Mouse (Mus musculus): ENCODE measurements around the gene Timm17a. TPM values are rescaled to one million over a fixed set of nuclear protein-coding genes. Genes with fewer than 3 reads are reported as not detected.
A peak's percentile ranks its signal among the peaks of the same experiment; 100 is the strongest.

Timm17a gene
- polyA plus RNA-seq, 1 experiment, result 134 TPM

- Histone ChIP-seq H3K4me1 (ENCODE audit: control insufficient read depth, insufficient read depth, low read length) (peaks cover 13% of the 10 kb centered on the region; the same call in 1 of the 2 replicates), H3K27ac (ENCODE audit: insufficient read depth, low read depth, low read length) (no peak overlapping the region), H3K36me3 (ENCODE audit: control insufficient read depth, insufficient read depth, low read length) (peaks cover 1% of the 10 kb centered on the region; the same call in 1 of the 2 replicates), H3K27me3 (replicated peaks; ENCODE audit: control insufficient read depth, insufficient read depth, low read length) (no peaks in the 10 kb centered on the region), H3K4me3 (ENCODE audit: insufficient read depth, low read depth, low read length) (no peak overlapping the region)
- no peak for DNase-seq
- WGBS, result 94% methylated on average over 17 of the region's 17 CpGs
- no peak for TF ChIP-seq CTCF (conservative IDR thresholded peaks at IDR 0.05; ENCODE audit: insufficient read depth, insufficient read length, low read depth, low read length)
- no peak for TF ChIP-seq POLR2A (IDR thresholded peaks at IDR 0.05; ENCODE audit: low read depth, low read length)
Measured at GRCm38 (mm10) chr1:135281841-135282240, 31.7 kb downstream of the Timm17a start.

GRCm38 (mm10) chr1:135280646-135281045 is 32.9 kb downstream of the Timm17a start:
- Histone ChIP-seq H3K4me1 (ENCODE audit: control insufficient read depth, insufficient read depth, low read length) (peaks cover 13% of the 10 kb centered on the region; the same call in 1 of the 2 replicates), H3K4me3 (ENCODE audit: insufficient read depth, low read depth, low read length) (no peak overlapping the region), H3K36me3 (ENCODE audit: control insufficient read depth, insufficient read depth, low read length) (peaks cover 1% of the 10 kb centered on the region; the same call in 1 of the 2 replicates), H3K27me3 (replicated peaks; ENCODE audit: control insufficient read depth, insufficient read depth, low read length) (no peaks in the 10 kb centered on the region), H3K27ac (ENCODE audit: insufficient read depth, low read depth, low read length) (no peak overlapping the region)
- TF ChIP-seq CTCF (conservative IDR thresholded peaks at IDR 0.05; ENCODE audit: insufficient read depth, insufficient read length, low read depth, low read length) (no peak), POLR2A (IDR thresholded peaks at IDR 0.05; ENCODE audit: low read depth, low read length) (no peak)
- WGBS, result 17% methylated on average over 9 of the region's 9 CpGs
- DNase-seq, result peak; percentile 88

- no peak overlapping the region for H3K27ac ChIP-seq (ENCODE audit: insufficient read depth, low read depth, low read length)
- DNase-seq, result no peak
- H3K36me3 ChIP-seq (ENCODE audit: control insufficient read depth, insufficient read depth, low read length), result no peaks in the 10 kb centered on the region; the same call in 1 of the 2 replicates
- no peak for TF ChIP-seq POLR2A (IDR thresholded peaks at IDR 0.05; ENCODE audit: low read depth, low read length)
- no peak for TF ChIP-seq CTCF (conservative IDR thresholded peaks at IDR 0.05; ENCODE audit: insufficient read depth, insufficient read length, low read depth, low read length)
- WGBS, result 82% methylated on average over 9 of the region's 9 CpGs
- no peaks in the 10 kb centered on the region for H3K4me1 ChIP-seq (ENCODE audit: control insufficient read depth, insufficient read depth, low read length)
- no peaks in the 10 kb centered on the region for H3K27me3 ChIP-seq (replicated peaks; ENCODE audit: control insufficient read depth, insufficient read depth, low read length)
- H3K4me3 ChIP-seq (ENCODE audit: insufficient read depth, low read depth, low read length), result no peak overlapping the region
Measured at GRCm38 (mm10) chr1:135271371-135271770, 42.2 kb downstream of the Timm17a start.

GRCm38 (mm10) chr1:135267663-135268446 is 45.7 kb downstream of the Timm17a start:
- TF ChIP-seq POLR2A (IDR thresholded peaks at IDR 0.05; ENCODE audit: low read depth, low read length), result no peak
- no peak; the same call in 1 of the 2 replicates for TF ChIP-seq CTCF (conservative IDR thresholded peaks at IDR 0.05; ENCODE audit: insufficient read depth, insufficient read length, low read depth, low read length)
- H3K4me3 ChIP-seq (ENCODE audit: insufficient read depth, low read depth, low read length), result no peak overlapping the region
- no peak overlapping the region for H3K27ac ChIP-seq (ENCODE audit: insufficient read depth, low read depth, low read length)
- H3K4me1 ChIP-seq (ENCODE audit: control insufficient read depth, insufficient read depth, low read length), result peaks cover 5% of the 10 kb centered on the region
- H3K36me3 ChIP-seq (ENCODE audit: control insufficient read depth, insufficient read depth, low read length), result peaks cover 2% of the 10 kb centered on the region; the same call in 1 of the 2 replicates
- no peak for DNase-seq
- WGBS, result 59% methylated on average over 10 of the region's 10 CpGs
- no peaks in the 10 kb centered on the region for H3K27me3 ChIP-seq (replicated peaks; ENCODE audit: control insufficient read depth, insufficient read depth, low read length)

GRCm38 (mm10) chr1:135265834-135266233 is 47.7 kb downstream of the Timm17a start:
- 33% methylated on average over 5 of the region's 5 CpGs for WGBS
- no peak overlapping the region for H3K4me3 ChIP-seq (ENCODE audit: insufficient read depth, low read depth, low read length)
- no peak for TF ChIP-seq CTCF (conservative IDR thresholded peaks at IDR 0.05; ENCODE audit: insufficient read depth, insufficient read length, low read depth, low read length)
- no peak for TF ChIP-seq POLR2A (IDR thresholded peaks at IDR 0.05; ENCODE audit: low read depth, low read length)
- H3K4me1 ChIP-seq (ENCODE audit: control insufficient read depth, insufficient read depth, low read length), result peaks cover 5% of the 10 kb centered on the region
- H3K27ac ChIP-seq (ENCODE audit: insufficient read depth, low read depth, low read length), result peak overlapping the region; percentile 26; the same call in 1 of the 2 replicates
- DNase-seq, result peak; percentile 73
- H3K36me3 ChIP-seq (ENCODE audit: control insufficient read depth, insufficient read depth, low read length), result peaks cover 2% of the 10 kb centered on the region; the same call in 1 of the 2 replicates
- H3K27me3 ChIP-seq (replicated peaks; ENCODE audit: control insufficient read depth, insufficient read depth, low read length), result no peaks in the 10 kb centered on the region

- WGBS, result 67% methylated on average over 9 of the region's 9 CpGs
- Histone ChIP-seq H3K27me3 (replicated peaks; ENCODE audit: control insufficient read depth, insufficient read depth, low read length) (no peaks in the 10 kb centered on the region), H3K36me3 (ENCODE audit: control insufficient read depth, insufficient read depth, low read length) (peaks cover 2% of the 10 kb centered on the region; the same call in 1 of the 2 replicates), H3K4me3 (ENCODE audit: insufficient read depth, low read depth, low read length) (no peak overlapping the region), H3K4me1 (ENCODE audit: control insufficient read depth, insufficient read depth, low read length) (peaks cover 9% of the 10 kb centered on the region), H3K27ac (ENCODE audit: insufficient read depth, low read depth, low read length) (no peak overlapping the region)
- no peak for DNase-seq
- TF ChIP-seq POLR2A (IDR thresholded peaks at IDR 0.05; ENCODE audit: low read depth, low read length) (no peak), CTCF (conservative IDR thresholded peaks at IDR 0.05; ENCODE audit: insufficient read depth, insufficient read length, low read depth, low read length) (no peak)
Measured at GRCm38 (mm10) chr1:135263316-135263715, 50.3 kb downstream of the Timm17a start.

GRCm38 (mm10) chr1:135262329-135262728 is 51.2 kb downstream of the Timm17a start:
- H3K27ac ChIP-seq (ENCODE audit: insufficient read depth, low read depth, low read length), result no peak overlapping the region
- H3K36me3 ChIP-seq (ENCODE audit: control insufficient read depth, insufficient read depth, low read length), result peaks cover 2% of the 10 kb centered on the region; the same call in 1 of the 2 replicates
- DNase-seq, result no peak
- no peaks in the 10 kb centered on the region for H3K27me3 ChIP-seq (replicated peaks; ENCODE audit: control insufficient read depth, insufficient read depth, low read length)
- H3K4me1 ChIP-seq (ENCODE audit: control insufficient read depth, insufficient read depth, low read length), result peaks cover 9% of the 10 kb centered on the region
- TF ChIP-seq CTCF (conservative IDR thresholded peaks at IDR 0.05; ENCODE audit: insufficient read depth, insufficient read length, low read depth, low read length), result no peak
- no peak for TF ChIP-seq POLR2A (IDR thresholded peaks at IDR 0.05; ENCODE audit: low read depth, low read length)
- 64% methylated on average over 3 of the region's 3 CpGs for WGBS
- H3K4me3 ChIP-seq (ENCODE audit: insufficient read depth, low read depth, low read length), result no peak overlapping the region
